Mouse (Mus musculus): Measurements from ENCODE around the gene Tril.

GRCm38 (mm10) chr6:53859106-53859505 is 38.5 kb upstream of the Tril start:
- TF ChIP-seq TCF12 (IDR thresholded peaks at IDR 0.05; ENCODE audit: insufficient read depth, poor library complexity, severe bottlenecking) (no peak), MAX (IDR thresholded peaks at IDR 0.05; ENCODE audit: low read depth) (no peak), POLR2A (IDR thresholded peaks at IDR 0.05; ENCODE audit: insufficient read length, low read depth) (no peak), POLR2AphosphoS2 (IDR thresholded peaks at IDR 0.05; ENCODE audit: insufficient read length, low read depth) (no peak), E2F4 (IDR thresholded peaks at IDR 0.05; ENCODE audit: insufficient read depth) (no peak), USF1 (IDR thresholded peaks at IDR 0.05; ENCODE audit: low read depth) (no peak), REST (IDR thresholded peaks at IDR 0.05; ENCODE audit: insufficient read depth, insufficient read length) (no peak)
